Comparison of ENCODE assay signal across 9 mouse cellular contexts in genomic region chr7:109480765-109481197, GRCm38 (mm10). TPM values are rescaled to one million over a fixed set of nuclear protein-coding genes. Genes with fewer than 3 reads are reported as not detected.
DNase-seq lines count a peak whose midpoint lies in the region; ATAC-seq and TF ChIP-seq lines count a peak whose summit lies in the region.
"Had no signal": no experiment of that assay in that cellular context is flagged by ENCODE, and none has a peak within 500 bp of the region (broad histone marks: within the 10 kb centered on the region; RNA-seq: fewer than 3 reads in every experiment).

No protein-coding gene starts in this region.

- peak overlapping the region; percentile 39 for H3K4me2 ChIP-seq in heart, embryonic 14.5 days (ENCODE audit: low read length)
- H3K4me2 ChIP-seq in myocyte (ENCODE audit: low read depth), result peak overlapping the region; percentile 38

- no peak overlapping the region for H3K4me3 ChIP-seq in heart, embryonic 14.5 days (ENCODE audit: control insufficient read depth in 1 of 2, insufficient read depth in 1 of 2, low read depth in 1 of 2, low read length in 2 of 2)
- no peak overlapping the region for H3K4me3 ChIP-seq in myocyte

- H3K9me3 ChIP-seq in heart, embryonic 14.5 days (ENCODE audit: control insufficient read depth, low read length), result no peaks in the 10 kb centered on the region

- no peaks in the 10 kb centered on the region for H3K27me3 ChIP-seq in heart, embryonic 14.5 days (ENCODE audit: control insufficient read depth, insufficient read depth, low read length)
- H3K27me3 ChIP-seq in myocyte (ENCODE audit: control insufficient read depth, insufficient read depth, insufficient read length), result no peaks in the 10 kb centered on the region

- no peak for TF ChIP-seq POLR2A in myocyte (IDR thresholded peaks at IDR 0.05; ENCODE audit: insufficient read length, low read depth)

- intact Hi-C loops in heart, postnatal 25 days (cut with DNase I), result no loop called here

- 31% methylated on average over 7 of the region's 7 CpGs for WGBS in heart, embryonic 14.5 days

- ATAC-seq in heart, embryonic 14.5 days (ENCODE audit: insufficient number of reproducible peaks, insufficient read depth, low FRiP score, low read depth), result no peak

- H3ac ChIP-seq in myocyte (ENCODE audit: control insufficient read depth, insufficient read length), result no peak overlapping the region

- no peak overlapping the region for H3K27ac ChIP-seq in heart, embryonic 14.5 days (replicated peaks in 1 of 2; ENCODE audit: control insufficient read depth in 1 of 2, insufficient read depth in 1 of 2, low read depth in 2 of 2, low read length in 2 of 2)

- no peaks in the 10 kb centered on the region; a peak in 1 of 4 replicates for H3K4me1 ChIP-seq in heart, embryonic 14.5 days (ENCODE audit: control insufficient read depth in 2 of 2, insufficient read depth in 2 of 2, low read length in 2 of 2)

- peak; percentile 50 to 66 for DNase-seq in heart, adult 18-20 months
- no peak for DNase-seq in heart, postnatal 25 days (ENCODE audit: low spot score)
- peak; percentile 41 to 52 for DNase-seq in adrenal gland, postnatal 36 days
- peak; percentile 28 for DNase-seq in kidney, postnatal 14 days
- DNase-seq in ovary, postnatal 36 days (ENCODE audit: low spot score), result no peak
- no peak for DNase-seq in frontal cortex, postnatal 14 days (ENCODE audit: low spot score in 2 of 2)

- H3K9ac ChIP-seq in heart, embryonic 14.5 days (ENCODE audit: low read length), result no peak overlapping the region

- no peaks in the 10 kb centered on the region for H3K36me3 ChIP-seq in heart, embryonic 14.5 days (ENCODE audit: control insufficient read depth, insufficient read depth, low read length)
- no peaks in the 10 kb centered on the region for H3K36me3 ChIP-seq in myocyte (ENCODE audit: control insufficient read depth, insufficient read depth)

- no peaks in the 10 kb centered on the region for H3K79me2 ChIP-seq in myocyte (ENCODE audit: control insufficient read depth, insufficient read depth)

TF ChIP-seq in myocyte, 11 proteins besides CTCF, POLR2A, EP300 and RAD21:
- no peak for TF ChIP-seq MYOG (IDR thresholded peaks at IDR 0.05; ENCODE audit: control insufficient read depth in 1 of 3, insufficient read depth in 1 of 3, insufficient read length in 2 of 3, low read depth in 2 of 3)
- no peak for TF ChIP-seq MAX (IDR thresholded peaks at IDR 0.05; ENCODE audit: low read depth)
- no peak for TF ChIP-seq TCF12 (IDR thresholded peaks at IDR 0.05; ENCODE audit: insufficient read depth, poor library complexity, severe bottlenecking)
- no peak for TF ChIP-seq E2F4 (IDR thresholded peaks at IDR 0.05; ENCODE audit: insufficient read depth)
- no peak for TF ChIP-seq SRF (IDR thresholded peaks at IDR 0.05; ENCODE audit: control insufficient read depth, insufficient read length, low read depth)
- no peak for TF ChIP-seq MYOD1 (IDR thresholded peaks at IDR 0.05; ENCODE audit: control insufficient read depth in 1 of 3, insufficient read length in 2 of 3, low read depth in 2 of 3)
- no peak for TF ChIP-seq REST (IDR thresholded peaks at IDR 0.05; ENCODE audit: insufficient read depth, insufficient read length)
- no peak for TF ChIP-seq TCF3 (IDR thresholded peaks at IDR 0.05; ENCODE audit: insufficient read length, low read depth)
- TF ChIP-seq CEBPB (IDR thresholded peaks at IDR 0.05; ENCODE audit: insufficient read depth, poor library complexity, severe bottlenecking), result no peak
- no peak for TF ChIP-seq USF1 (IDR thresholded peaks at IDR 0.05; ENCODE audit: low read depth)
- no peak for TF ChIP-seq POLR2AphosphoS2 (IDR thresholded peaks at IDR 0.05; ENCODE audit: insufficient read length, low read depth)

RNA-seq across cellular contexts. Expression of gene Trim66, which starts 27.2 kb away (rescaled TPM):
- under 1 TPM; 0.07 to 0.23 TPM for total RNA-seq in heart, adult 18-20 months (2021)
- total RNA-seq in heart, postnatal 25 days (2021), result under 1 TPM; 0.05 to 0.06 TPM
- under 1 TPM; 0.10 to 0.33 TPM for total RNA-seq in adrenal gland, postnatal 36 days (2021)
- 0.11 and 0.13 TPM in 2 replicates for polyA plus RNA-seq in heart, embryonic 14.5 days (2014; fragmentation: Nextera tagmentation; extraction: Ambion mirVana)
- 0.55 TPM for polyA plus RNA-seq in myocyte (2012; fragmentation: generic; extraction: Trizol)
- total RNA-seq: MEL had no signal

RNA-seq across cellular contexts. Expression of gene Rpl27a, which starts 38.2 kb away (rescaled TPM):
- 10 to 100 TPM; 93.0 to 99.0 TPM for total RNA-seq in heart, adult 18-20 months (2021)
- 100 to 1,000 TPM in 1 of 2 experiments, 10 to 100 TPM in 1; 95.9 to 104 TPM for total RNA-seq in heart, postnatal 25 days (2021)
- 100 to 1,000 TPM; 206 to 235 TPM for total RNA-seq in adrenal gland, postnatal 36 days (2021)
- 82.8 and 86.9 TPM in 2 replicates for polyA plus RNA-seq in heart, embryonic 14.5 days (2014; fragmentation: Nextera tagmentation; extraction: Ambion mirVana)
- polyA plus RNA-seq in myocyte (2012; fragmentation: generic; extraction: Trizol), result 1,271 TPM

RNA-seq across cellular contexts. Expression of gene Stk33, which starts 41.9 kb away (rescaled TPM):
- under 1 TPM in 1 of 2 experiments, not detected in 1; 0.33 TPM for total RNA-seq in heart, adult 18-20 months (2021)
- total RNA-seq in heart, postnatal 25 days (2021), result not detected
- under 1 TPM; 0.33 TPM for total RNA-seq in adrenal gland, postnatal 36 days (2021)
- 0.26 TPM in 1 of 2 replicates, not detected in the other for polyA plus RNA-seq in heart, embryonic 14.5 days (2014; fragmentation: Nextera tagmentation; extraction: Ambion mirVana)
- polyA plus RNA-seq in myocyte (2012; fragmentation: generic; extraction: Trizol), result 0.04 TPM
- total RNA-seq: MEL had no signal

Comparison
In these comparisons a context has a peak if more than half of its experiments do, and no peak if none do; other contexts are left out.
1. DNase-seq: peak in heart, adult 18-20 months (2 of 2), adrenal gland, postnatal 36 days (2 of 2) and kidney, postnatal 14 days (single experiment); none in heart, postnatal 25 days (single experiment), ovary, postnatal 36 days (single experiment) and frontal cortex, postnatal 14 days (0 of 2).